Mouse (Mus musculus): Measurements from ENCODE around the gene Adipor1. TPM values are rescaled to one million over a fixed set of nuclear protein-coding genes. Genes with fewer than 3 reads are reported as not detected.
A peak's percentile ranks its signal among the peaks of the same experiment; 100 is the strongest.

Gene Adipor1
- polyA plus RNA-seq (2012; fragmentation: generic; extraction: Trizol): 65.7 TPM
- long read RNA-seq, experiment 1, transcript Adipor1-202 (8 exons, 3,446 nt): minor isoform, 41 of 320 reads
- long read RNA-seq, experiment 1, transcript Adipor1-201 (8 exons, 3,123 nt): major isoform, 227 of 320 reads
- long read RNA-seq, experiment 1, partial matches to known transcripts: 21 of 320 reads
- long read RNA-seq, experiment 1, other reads (novel, unspliced or antisense): 31 of 320 reads
- long read RNA-seq, experiment 2, transcript Adipor1-202 (8 exons, 3,446 nt): minor isoform, 164 of 1,178 reads
- long read RNA-seq, experiment 2, transcript Adipor1-201 (8 exons, 3,123 nt): major isoform, 937 of 1,178 reads
- long read RNA-seq, experiment 2, partial matches to known transcripts: 22 of 1,178 reads
- long read RNA-seq, experiment 2, other reads (novel, unspliced or antisense): 55 of 1,178 reads

GRCm38 (mm10) chr1:134415168-134415831 lies at the start of gene Adipor1:
Gene Adipor1 (plus strand): TSS chr1:134415378.
- H3ac ChIP-seq (ENCODE audit: control insufficient read depth, insufficient read length, low read depth): peak within 1 kb of the TSS; percentile 92
- peaks cover 45% of the 10 kb centered on the region for H3K79me3 ChIP-seq (ENCODE audit: low read depth)
- no peaks in the 10 kb centered on the region for H3K27me3 ChIP-seq (ENCODE audit: control insufficient read depth, insufficient read depth, insufficient read length)
- no peak for TF ChIP-seq FOSL1 (IDR thresholded peaks at IDR 0.05; ENCODE audit: insufficient read depth, low read length, poor library complexity, severe bottlenecking)
- peak; percentile 82 for TF ChIP-seq MAX (IDR thresholded peaks at IDR 0.05)
- peaks cover 48% of the 10 kb centered on the region for H3K79me2 ChIP-seq (ENCODE audit: control insufficient read depth, insufficient read depth)
- H3K4me3 ChIP-seq (ENCODE audit: insufficient read depth, poor library complexity, severe bottlenecking): peak within 1 kb of the TSS; percentile 82
- peaks cover 9% of the 10 kb centered on the region for H3K36me3 ChIP-seq (ENCODE audit: control insufficient read depth, insufficient read depth)

GRCm38 (mm10) chr1:134365491-134365890 lies 49.7 kb upstream of the Adipor1 start:
- H3K79me3 ChIP-seq (ENCODE audit: low read depth): peaks cover 10% of the 10 kb centered on the region
- no peak for TF ChIP-seq CEBPB (IDR thresholded peaks at IDR 0.05; ENCODE audit: low read depth)
- no peak for TF ChIP-seq FOSL1 (IDR thresholded peaks at IDR 0.05; ENCODE audit: insufficient read depth, low read length, poor library complexity, severe bottlenecking)
- TF ChIP-seq USF1 (IDR thresholded peaks at IDR 0.05; ENCODE audit: low read depth): no peak
- TF ChIP-seq MAX (IDR thresholded peaks at IDR 0.05): no peak
- no peak for TF ChIP-seq MYOG (IDR thresholded peaks at IDR 0.05; ENCODE audit: control insufficient read depth, extremely low read depth, insufficient read length)
- TF ChIP-seq CTCF (IDR thresholded peaks at IDR 0.05; ENCODE audit: control insufficient read depth, insufficient read depth, insufficient read length): no peak
- TF ChIP-seq MYOD1 (IDR thresholded peaks at IDR 0.05; ENCODE audit: control insufficient read depth, insufficient read length, low read depth): no peak
- H3ac ChIP-seq (ENCODE audit: control insufficient read depth, insufficient read length, low read depth): no peak overlapping the region

GRCm38 (mm10) chr1:134368777-134369337 lies 46.3 kb upstream of the Adipor1 start:
- no peaks in the 10 kb centered on the region for H3K36me3 ChIP-seq (ENCODE audit: control insufficient read depth, insufficient read depth)
- H3K79me3 ChIP-seq (ENCODE audit: low read depth): no peaks in the 10 kb centered on the region
- no peaks in the 10 kb centered on the region for H3K27me3 ChIP-seq (ENCODE audit: control insufficient read depth, insufficient read depth, insufficient read length)
- no peak overlapping the region for H3K4me3 ChIP-seq (ENCODE audit: insufficient read depth, poor library complexity, severe bottlenecking)
- TF ChIP-seq FOSL1 (IDR thresholded peaks at IDR 0.05; ENCODE audit: insufficient read depth, low read length, poor library complexity, severe bottlenecking) (no peak), CTCF (IDR thresholded peaks at IDR 0.05; ENCODE audit: control insufficient read depth, insufficient read depth, insufficient read length) (no peak), MYOD1 (IDR thresholded peaks at IDR 0.05; ENCODE audit: control insufficient read depth, insufficient read length, low read depth) (no peak), CEBPB (IDR thresholded peaks at IDR 0.05; ENCODE audit: low read depth) (no peak), USF1 (IDR thresholded peaks at IDR 0.05; ENCODE audit: low read depth) (no peak), MAX (IDR thresholded peaks at IDR 0.05) (no peak), MYOG (IDR thresholded peaks at IDR 0.05; ENCODE audit: control insufficient read depth, extremely low read depth, insufficient read length) (no peak)
- no peaks in the 10 kb centered on the region for H3K79me2 ChIP-seq (ENCODE audit: control insufficient read depth, insufficient read depth)
- H3ac ChIP-seq (ENCODE audit: control insufficient read depth, insufficient read length, low read depth): no peak overlapping the region

More at GRCm38 (mm10) chr1:134365491-134365890, 49.7 kb upstream of the Adipor1 start:
- H3K27me3 ChIP-seq (ENCODE audit: control insufficient read depth, insufficient read depth, insufficient read length): no peaks in the 10 kb centered on the region
- peaks cover 2% of the 10 kb centered on the region for H3K36me3 ChIP-seq (ENCODE audit: control insufficient read depth, insufficient read depth)
- H3K79me2 ChIP-seq (ENCODE audit: control insufficient read depth, insufficient read depth): peaks cover 12% of the 10 kb centered on the region
- no peak overlapping the region for H3K4me3 ChIP-seq (ENCODE audit: insufficient read depth, poor library complexity, severe bottlenecking)

- H3K4me3 ChIP-seq (ENCODE audit: insufficient read depth, poor library complexity, severe bottlenecking): no peak overlapping the region
- no peak overlapping the region for H3ac ChIP-seq (ENCODE audit: control insufficient read depth, insufficient read length, low read depth)
- H3K79me2 ChIP-seq (ENCODE audit: control insufficient read depth, insufficient read depth): no peaks in the 10 kb centered on the region
- H3K79me3 ChIP-seq (ENCODE audit: low read depth): no peaks in the 10 kb centered on the region
- no peak for TF ChIP-seq USF1 (IDR thresholded peaks at IDR 0.05; ENCODE audit: low read depth)
- TF ChIP-seq MYOD1 (IDR thresholded peaks at IDR 0.05; ENCODE audit: control insufficient read depth, insufficient read length, low read depth): peak; percentile 68
- no peaks in the 10 kb centered on the region for H3K27me3 ChIP-seq (ENCODE audit: control insufficient read depth, insufficient read depth, insufficient read length)
- no peaks in the 10 kb centered on the region for H3K36me3 ChIP-seq (ENCODE audit: control insufficient read depth, insufficient read depth)
Observed at GRCm38 (mm10) chr1:134374124-134374523, 41.1 kb upstream of the Adipor1 start.

DNA sequence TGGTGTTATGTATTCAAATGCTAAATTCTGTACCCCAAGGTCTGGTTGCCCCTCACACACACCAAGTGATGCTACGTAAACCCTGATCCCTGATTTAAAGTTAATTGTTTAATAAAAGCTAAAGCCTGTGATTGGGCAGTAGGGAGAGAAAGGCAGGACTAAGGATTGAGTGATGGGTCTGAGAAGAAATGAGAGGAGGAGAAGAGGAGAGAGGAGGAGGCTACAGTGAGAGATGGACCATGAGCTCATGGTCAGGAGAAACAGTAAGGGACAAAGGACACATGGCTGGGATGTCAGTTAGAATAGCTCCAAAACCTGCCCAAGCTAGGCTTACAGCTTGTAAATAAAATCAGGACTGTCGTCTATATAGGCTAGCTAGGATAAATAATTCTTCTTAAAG lies 34.1 kb upstream of the Adipor1 start:
- Histone ChIP-seq H3K79me3 (ENCODE audit: low read depth) (no peaks in the 10 kb centered on the region), H3K27me3 (ENCODE audit: control insufficient read depth, insufficient read depth, insufficient read length) (no peaks in the 10 kb centered on the region), H3K4me3 (ENCODE audit: insufficient read depth, poor library complexity, severe bottlenecking) (no peak overlapping the region), H3ac (ENCODE audit: control insufficient read depth, insufficient read length, low read depth) (no peak overlapping the region), H3K79me2 (ENCODE audit: control insufficient read depth, insufficient read depth) (no peaks in the 10 kb centered on the region), H3K36me3 (ENCODE audit: control insufficient read depth, insufficient read depth) (no peaks in the 10 kb centered on the region)
- TF ChIP-seq MAX (IDR thresholded peaks at IDR 0.05): no peak
- no peak for TF ChIP-seq CTCF (IDR thresholded peaks at IDR 0.05; ENCODE audit: control insufficient read depth, insufficient read depth, insufficient read length)
- TF ChIP-seq CEBPB (IDR thresholded peaks at IDR 0.05; ENCODE audit: low read depth): no peak
- no peak for TF ChIP-seq USF1 (IDR thresholded peaks at IDR 0.05; ENCODE audit: low read depth)
- no peak for TF ChIP-seq FOSL1 (IDR thresholded peaks at IDR 0.05; ENCODE audit: insufficient read depth, low read length, poor library complexity, severe bottlenecking)
- no peak for TF ChIP-seq MYOD1 (IDR thresholded peaks at IDR 0.05; ENCODE audit: control insufficient read depth, insufficient read length, low read depth)
- TF ChIP-seq MYOG (IDR thresholded peaks at IDR 0.05; ENCODE audit: control insufficient read depth, extremely low read depth, insufficient read length): no peak
